Mouse (Mus musculus) midbrain, embryonic 11.5 days (tissue): ENCODE data around the gene Tex14. TPM values are rescaled to one million over a fixed set of nuclear protein-coding genes. Genes with fewer than 3 reads are reported as not detected.
"Not testable (repeated sequence)": the region's sequence is repeated elsewhere in the genome, so short reads cannot be mapped to it uniquely, and the experiment has no call there.

ENCODE experiments used
- ATAC-seq: fragments of 200-750 bp; cut with Nextera tagmentation; 2 replicates; pipeline ENCODE4 v1.8.0; 2017; ENCODE audit warnings: moderate TSS enrichment, moderate library complexity; ENCODE audit not compliant: low FRiP score
- DNase-seq: peaks from one replicate; pipeline ENCODE4 v3.0.0; 2015; ENCODE audit warnings: low spot score; ENCODE audit errors: missing footprints
- H3K27ac ChIP-seq: fragments of 300-500 bp; sonication (generic); 2 replicates; pipeline ENCODE4 v1.5.1; 2014; ENCODE audit warnings: low read depth, low read length
- H3K27me3 ChIP-seq: fragments of 300-500 bp; sonication (generic); 2 replicates; pipeline ENCODE4 v1.6.1; 2014; ENCODE audit warnings: mild to moderate bottlenecking, low read length, moderate library complexity, mixed read lengths; ENCODE audit not compliant: control insufficient read depth, insufficient read depth
- H3K36me3 ChIP-seq: fragments of 300-500 bp; sonication (generic); 2 replicates; pipeline ENCODE4 v1.6.1; 2014; ENCODE audit warnings: mild to moderate bottlenecking, low read length, moderate library complexity, mixed read lengths; ENCODE audit not compliant: control insufficient read depth, insufficient read depth
- H3K4me1 ChIP-seq: fragments of 300-500 bp; sonication (generic); 2 replicates; pipeline ENCODE4 v1.6.1; 2014; ENCODE audit warnings: low read length; ENCODE audit not compliant: control insufficient read depth, insufficient read depth
- H3K4me2 ChIP-seq: fragments of 300-500 bp; sonication (generic); 2 replicates; pipeline ENCODE4 v1.6.1; 2014; ENCODE audit warnings: mild to moderate bottlenecking, moderate library complexity
- H3K4me3 ChIP-seq: fragments of 300-500 bp; sonication (generic); 2 replicates; pipeline ENCODE4 v1.5.1; 2014; ENCODE audit warnings: low read depth, low read length
- H3K9ac ChIP-seq: fragments of 300-500 bp; sonication (generic); 2 replicates; pipeline ENCODE4 v1.6.1; 2014; ENCODE audit warnings: low read length
- H3K9me3 ChIP-seq: fragments of 300-500 bp; sonication (generic); 2 replicates; pipeline ENCODE4 v1.6.1; 2016; ENCODE audit warnings: low read length; ENCODE audit not compliant: control insufficient read depth
- WGBS: fragments of 180-500 bp; shearing (Covaris S2); extraction: QIAGEN DNeasy Blood & Tissue Kit; methylation state at CpG from one replicate; pipeline ENCODE4 v1.1.7; 2014; 5-methylcytosine and 5-hydroxymethylcytosine counted together
- polyA plus RNA-seq: library from polyadenylated mRNA; unstranded; fragments of >200 nt; fragmentation: Nextera tagmentation; extraction: Ambion mirVana; gene quantifications from 2 replicates; pipeline ENCODE4 v1.2.1, GENCODE M21; 2014

The Tex14 gene
- polyA plus RNA-seq, 1 experiment from 2014 or later, result 0.30 TPM

- no peaks in the 10 kb centered on the region for H3K36me3 ChIP-seq
- H3K4me3 ChIP-seq, result no peak overlapping the region
- no peaks in the 10 kb centered on the region for H3K9me3 ChIP-seq
- no peak overlapping the region for H3K9ac ChIP-seq
- DNase-seq (peak; percentile 79), ATAC-seq (no peak)
- H3K27me3 ChIP-seq, result peaks cover 3% of the 10 kb centered on the region; the same call in 1 of the 2 replicates
- no peak overlapping the region for H3K4me2 ChIP-seq
- WGBS, result 9% methylated on average over 16 of the region's 16 CpGs
- no peak overlapping the region for H3K27ac ChIP-seq
- H3K4me1 ChIP-seq, result no peaks in the 10 kb centered on the region
Measured at GRCm38 (mm10) chr11:87444735-87445428, 40.0 kb downstream of the Tex14 start.

GRCm38 (mm10) chr11:87445593-87445992, 40.7 kb downstream of the Tex14 start:
- not testable (repeated sequence) for H3K9me3 ChIP-seq, H3K4me2 ChIP-seq, H3K4me3 ChIP-seq, H3K4me1 ChIP-seq, H3K27me3 ChIP-seq, ATAC-seq, H3K27ac ChIP-seq, H3K36me3 ChIP-seq, H3K9ac ChIP-seq
- peak; percentile 57 for DNase-seq
- 91% methylated on average over 2 of the region's 4 CpGs for WGBS

GRCm38 (mm10) chr11:87446159-87446558, 41.3 kb downstream of the Tex14 start:
- Histone ChIP-seq H3K4me2 (no peak overlapping the region), H3K27ac (no peak overlapping the region), H3K4me1 (no peaks in the 10 kb centered on the region), H3K36me3 (no peaks in the 10 kb centered on the region), H3K27me3 (peaks cover 3% of the 10 kb centered on the region; the same call in 1 of the 2 replicates), H3K4me3 (no peak overlapping the region), H3K9ac (no peak overlapping the region), H3K9me3 (no peaks in the 10 kb centered on the region)
- WGBS, result 92% methylated on average over 3 of the region's 3 CpGs
- peak; percentile 73 for DNase-seq
- ATAC-seq, result no peak

- DNase-seq, result peak; percentile 86
- Histone ChIP-seq H3K9me3 (no peaks in the 10 kb centered on the region), H3K9ac (no peak overlapping the region), H3K27me3 (no peaks in the 10 kb centered on the region), H3K4me1 (no peaks in the 10 kb centered on the region), H3K4me2 (no peak overlapping the region), H3K27ac (no peak overlapping the region), H3K36me3 (no peaks in the 10 kb centered on the region), H3K4me3 (no peak overlapping the region)
- ATAC-seq, result no peak
Measured at GRCm38 (mm10) chr11:87447429-87447828, 42.6 kb downstream of the Tex14 start.

GRCm38 (mm10) chr11:87448081-87448475, 43.2 kb downstream of the Tex14 start:
- peak overlapping the region; percentile 39; the same call in 1 of the 2 replicates for H3K9ac ChIP-seq
- peak; percentile 91 for DNase-seq
- H3K27me3 ChIP-seq, H3K27ac ChIP-seq, H3K4me1 ChIP-seq, H3K9me3 ChIP-seq, H3K36me3 ChIP-seq: not testable (repeated sequence)
- peak; percentile 97 for ATAC-seq
- WGBS, result under 1% methylated on average over 32 of the region's 34 CpGs
- peak overlapping the region; percentile 12; the same call in 1 of the 2 replicates for H3K4me3 ChIP-seq
- H3K4me2 ChIP-seq, result peak overlapping the region; percentile 40

- not testable (repeated sequence) for H3K36me3 ChIP-seq, H3K4me3 ChIP-seq, H3K9ac ChIP-seq, H3K4me2 ChIP-seq, H3K4me1 ChIP-seq, H3K27me3 ChIP-seq, DNase-seq, H3K27ac ChIP-seq, H3K9me3 ChIP-seq
- peak; percentile 97 for ATAC-seq
- 0% methylated on average over 5 of the region's 32 CpGs for WGBS
Measured at GRCm38 (mm10) chr11:87448476-87449199, 43.8 kb downstream of the Tex14 start.

- Histone ChIP-seq H3K4me2 (no peak overlapping the region), H3K9ac (no peak overlapping the region), H3K9me3 (no peaks in the 10 kb centered on the region), H3K4me1 (no peaks in the 10 kb centered on the region), H3K27me3 (no peaks in the 10 kb centered on the region), H3K27ac (no peak overlapping the region), H3K36me3 (no peaks in the 10 kb centered on the region), H3K4me3 (no peak overlapping the region)
- DNase-seq (peak; percentile 94), ATAC-seq (no peak)
- WGBS, result 15% methylated on average over 3 of the region's 3 CpGs
Measured at GRCm38 (mm10) chr11:87449200-87449547, 44.3 kb downstream of the Tex14 start.

- H3K9me3 ChIP-seq, H3K27ac ChIP-seq, H3K27me3 ChIP-seq, H3K4me1 ChIP-seq, H3K4me3 ChIP-seq, H3K4me2 ChIP-seq, H3K9ac ChIP-seq, ATAC-seq, H3K36me3 ChIP-seq: not testable (repeated sequence)
- 57% methylated on average over 5 of the region's 5 CpGs for WGBS
- peak; percentile 82 for DNase-seq
Measured at GRCm38 (mm10) chr11:87449847-87450246, 45.0 kb downstream of the Tex14 start.

GRCm38 (mm10) chr11:87452779-87453178, 47.9 kb downstream of the Tex14 start:
- not testable (repeated sequence) for H3K27ac ChIP-seq, ATAC-seq, H3K4me2 ChIP-seq, H3K4me3 ChIP-seq, H3K36me3 ChIP-seq, DNase-seq, H3K4me1 ChIP-seq, H3K9ac ChIP-seq, H3K9me3 ChIP-seq, H3K27me3 ChIP-seq
- 79% methylated on average over 6 of the region's 8 CpGs for WGBS
